Mouse (Mus musculus): Measurements from ENCODE around the gene Crygn. TPM values are rescaled to one million over a fixed set of nuclear protein-coding genes. Genes with fewer than 3 reads are reported as not detected.

Crygn gene
- polyA plus RNA-seq, 1 experiment from 2014 or later: 1.6 TPM

DNA sequence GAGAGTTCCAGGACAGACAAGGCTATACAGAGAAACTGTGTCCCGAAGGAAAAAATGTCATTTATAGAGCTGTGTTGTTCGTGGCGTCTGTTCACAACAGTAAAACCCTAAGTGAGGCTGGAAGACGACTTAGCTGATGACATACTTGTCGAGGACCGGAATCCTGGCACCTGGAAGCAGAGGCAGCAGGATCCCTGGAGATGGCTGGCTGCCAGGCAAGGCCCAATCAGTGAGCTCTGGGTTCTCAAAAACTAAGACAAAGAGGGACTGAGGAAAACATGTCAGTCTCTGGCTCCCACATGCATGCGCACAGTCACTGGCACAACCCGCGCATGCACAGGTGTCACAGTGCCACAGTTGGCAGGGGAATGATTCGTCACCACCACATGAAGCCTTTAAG, 20.2 kb downstream of the Crygn start:
- Histone ChIP-seq H3K4me3 (replicated peaks; ENCODE audit: low read depth, low read length) (no peak overlapping the region), H3K27me3 (ENCODE audit: control insufficient read depth, insufficient read depth, low read length) (no peaks in the 10 kb centered on the region), H3K4me2 (ENCODE audit: low read length) (no peak overlapping the region), H3K9me3 (ENCODE audit: control insufficient read depth, low read length) (no peaks in the 10 kb centered on the region), H3K9ac (replicated peaks; ENCODE audit: low read length) (no peak overlapping the region), H3K36me3 (ENCODE audit: control insufficient read depth, insufficient read depth, low read length) (no peaks in the 10 kb centered on the region), H3K4me1 (ENCODE audit: control insufficient read depth, insufficient read depth, low read length) (peaks cover 5% of the 10 kb centered on the region; the same call in 1 of the 2 replicates), H3K27ac (replicated peaks; ENCODE audit: low read depth, low read length) (no peak overlapping the region)
- WGBS: 92% methylated on average over 10 of the region's 10 CpGs
- DNase-seq (no peak), ATAC-seq (ENCODE audit: low FRiP score, low TSS enrichment) (no peak)

DNA sequence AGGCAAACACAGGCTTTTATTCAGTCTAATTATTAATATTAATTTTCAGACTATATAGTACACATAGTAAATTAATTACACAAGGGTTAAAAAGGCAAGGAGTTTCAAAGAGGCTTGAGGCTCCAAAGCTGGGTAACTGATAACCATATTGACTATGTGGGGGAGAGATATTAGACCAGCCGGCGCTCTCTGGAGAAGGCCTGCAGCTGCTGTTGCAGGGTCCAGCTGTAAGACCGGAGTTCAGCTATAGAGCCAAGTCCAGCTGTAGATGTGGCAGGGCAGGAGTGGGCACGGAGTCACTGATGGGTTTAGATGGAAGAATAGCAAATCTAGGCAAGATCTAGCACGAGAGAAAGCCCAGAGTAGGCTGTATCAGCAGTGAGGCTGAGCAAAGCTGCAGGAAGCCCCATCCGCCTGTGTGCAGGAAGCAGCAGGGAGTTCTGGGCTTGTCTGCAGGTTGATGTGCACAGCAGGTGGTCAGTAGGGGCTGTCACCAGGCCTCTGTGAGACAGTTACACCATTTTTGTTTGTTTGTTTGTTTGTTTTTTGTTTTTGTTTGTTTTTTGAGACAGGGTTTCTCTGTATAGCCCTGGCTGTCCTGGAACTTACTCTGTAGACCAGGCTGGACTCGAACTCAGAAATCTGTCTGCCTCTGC, 23.9 kb downstream of the Crygn start:
- Histone ChIP-seq H3K4me3 (replicated peaks; ENCODE audit: low read depth, low read length) (no peak overlapping the region), H3K27me3 (ENCODE audit: control insufficient read depth, insufficient read depth, low read length) (peaks cover 33% of the 10 kb centered on the region), H3K4me1 (ENCODE audit: control insufficient read depth, insufficient read depth, low read length) (peaks cover 14% of the 10 kb centered on the region), H3K9me3 (ENCODE audit: control insufficient read depth, low read length) (no peaks in the 10 kb centered on the region), H3K27ac (replicated peaks; ENCODE audit: low read depth, low read length) (no peak overlapping the region), H3K36me3 (ENCODE audit: control insufficient read depth, insufficient read depth, low read length) (no peaks in the 10 kb centered on the region), H3K4me2 (ENCODE audit: low read length) (no peak overlapping the region), H3K9ac (replicated peaks; ENCODE audit: low read length) (no peak overlapping the region)
- DNase-seq (no peak), ATAC-seq (ENCODE audit: low FRiP score, low TSS enrichment) (no peak)
- 73% methylated on average over 7 of the region's 7 CpGs for WGBS

DNA sequence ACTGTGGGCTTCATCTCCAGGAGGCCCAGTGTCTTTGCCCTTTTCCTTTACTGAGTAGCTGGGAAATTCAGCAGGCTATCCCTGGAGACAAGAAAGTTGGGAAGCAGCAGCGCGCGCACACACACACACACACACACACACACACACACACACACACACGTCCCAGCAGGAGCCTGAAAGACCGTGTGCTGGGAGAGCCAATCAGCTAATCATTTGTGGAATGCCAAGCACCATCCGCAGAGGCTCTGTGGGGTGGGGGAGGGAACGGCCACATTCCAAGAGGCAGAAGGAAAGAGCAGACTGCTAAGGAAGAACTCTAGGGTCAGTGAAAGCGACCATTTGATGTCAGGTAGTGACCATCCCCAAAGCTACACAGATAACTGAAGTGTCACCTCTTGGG, 24.7 kb downstream of the Crygn start:
- 4% methylated on average over 8 of the region's 8 CpGs for WGBS
- Histone ChIP-seq H3K4me3 (replicated peaks; ENCODE audit: low read depth, low read length) (no peak overlapping the region), H3K36me3 (ENCODE audit: control insufficient read depth, insufficient read depth, low read length) (no peaks in the 10 kb centered on the region), H3K27me3 (ENCODE audit: control insufficient read depth, insufficient read depth, low read length) (peaks cover 33% of the 10 kb centered on the region), H3K9ac (replicated peaks; ENCODE audit: low read length) (no peak overlapping the region), H3K27ac (replicated peaks; ENCODE audit: low read depth, low read length) (no peak overlapping the region), H3K4me1 (ENCODE audit: control insufficient read depth, insufficient read depth, low read length) (peaks cover 14% of the 10 kb centered on the region), H3K9me3 (ENCODE audit: control insufficient read depth, low read length) (no peaks in the 10 kb centered on the region), H3K4me2 (ENCODE audit: low read length) (no peak overlapping the region)
- ATAC-seq (ENCODE audit: low FRiP score, low TSS enrichment): no peak
- DNase-seq: peak; percentile 50

DNA sequence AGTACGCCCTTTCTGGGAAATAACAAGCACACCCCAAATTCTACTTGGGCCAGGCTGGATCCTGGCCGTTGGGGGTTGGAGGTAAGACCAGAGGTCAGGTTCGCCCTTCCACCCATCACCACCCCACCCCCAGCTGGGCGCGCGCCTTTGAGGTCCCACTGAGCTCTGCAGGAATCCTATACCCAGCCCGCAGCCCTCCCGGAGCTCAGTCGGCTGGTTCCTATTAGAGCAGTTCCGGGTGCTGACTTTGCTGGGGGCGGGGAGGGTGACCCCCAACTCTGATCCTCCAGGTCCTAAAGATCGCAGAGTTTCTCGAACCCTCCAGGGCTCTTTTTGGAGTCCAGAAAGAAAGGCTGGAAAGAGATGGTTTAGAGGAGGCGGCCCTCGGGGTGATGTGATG, 26.8 kb downstream of the Crygn start:
- H3K4me2 ChIP-seq (ENCODE audit: low read length): peak overlapping the region; percentile 56
- ATAC-seq (ENCODE audit: low FRiP score, low TSS enrichment) (no peak), DNase-seq (no peak)
- WGBS: 3% methylated on average over 15 of the region's 15 CpGs
- peak overlapping the region; percentile 35 for H3K4me3 ChIP-seq (replicated peaks; ENCODE audit: low read depth, low read length)
- peaks cover 33% of the 10 kb centered on the region for H3K27me3 ChIP-seq (ENCODE audit: control insufficient read depth, insufficient read depth, low read length)
- no peaks in the 10 kb centered on the region for H3K9me3 ChIP-seq (ENCODE audit: control insufficient read depth, low read length)
- peaks cover 14% of the 10 kb centered on the region for H3K4me1 ChIP-seq (ENCODE audit: control insufficient read depth, insufficient read depth, low read length)
- peak overlapping the region; percentile 42; the same call in 1 of the 2 replicates for H3K9ac ChIP-seq (replicated peaks; ENCODE audit: low read length)
- H3K36me3 ChIP-seq (ENCODE audit: control insufficient read depth, insufficient read depth, low read length): no peaks in the 10 kb centered on the region
- H3K27ac ChIP-seq (replicated peaks; ENCODE audit: low read depth, low read length): no peak overlapping the region

DNA sequence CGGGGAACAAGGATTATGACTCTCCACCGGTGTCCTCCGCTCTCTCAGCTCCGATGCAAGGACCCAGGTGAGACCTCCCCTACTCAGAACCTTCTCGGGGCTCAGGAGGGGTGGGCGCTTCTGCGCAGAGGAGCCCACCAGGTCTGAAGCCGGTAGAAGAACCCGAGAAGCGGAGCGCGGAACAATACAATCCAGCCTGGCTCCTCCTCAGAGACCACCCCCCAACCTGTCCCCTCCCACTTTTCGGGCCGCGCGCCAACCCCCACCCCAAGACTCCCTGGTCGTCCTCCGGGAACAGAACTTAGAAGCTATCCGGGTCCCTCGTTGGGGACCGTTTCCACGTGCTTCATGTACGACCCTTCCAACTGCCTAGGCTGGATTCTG, 27.3 kb downstream of the Crygn start, which contains the start of gene Wdr86:
Gene Wdr86, minus strand, starts transcription at position 240 of the 384 bp plus-strand sequence.
- Histone ChIP-seq H3K9me3 (ENCODE audit: control insufficient read depth, low read length) (no peaks in the 10 kb centered on the region), H3K4me3 (replicated peaks; ENCODE audit: low read depth, low read length) (peak within 1 kb of the TSS; percentile 35), H3K9ac (replicated peaks; ENCODE audit: low read length) (peak within 1 kb of the TSS; percentile 42; the same call in 1 of the 2 replicates), H3K36me3 (ENCODE audit: control insufficient read depth, insufficient read depth, low read length) (no peaks in the 10 kb centered on the region), H3K27ac (replicated peaks; ENCODE audit: low read depth, low read length) (no peak within 1 kb of the TSS), H3K27me3 (ENCODE audit: control insufficient read depth, insufficient read depth, low read length) (peaks cover 33% of the 10 kb centered on the region), H3K4me2 (ENCODE audit: low read length) (peak within 1 kb of the TSS; percentile 56), H3K4me1 (ENCODE audit: control insufficient read depth, insufficient read depth, low read length) (peaks cover 14% of the 10 kb centered on the region)
- under 1% methylated on average over 23 of the region's 23 CpGs for WGBS
- ATAC-seq (ENCODE audit: low FRiP score, low TSS enrichment) (0 out of 2 replicates have a peak, but pooled peaks have one; percentile 27), DNase-seq (peak; percentile 33)

DNA sequence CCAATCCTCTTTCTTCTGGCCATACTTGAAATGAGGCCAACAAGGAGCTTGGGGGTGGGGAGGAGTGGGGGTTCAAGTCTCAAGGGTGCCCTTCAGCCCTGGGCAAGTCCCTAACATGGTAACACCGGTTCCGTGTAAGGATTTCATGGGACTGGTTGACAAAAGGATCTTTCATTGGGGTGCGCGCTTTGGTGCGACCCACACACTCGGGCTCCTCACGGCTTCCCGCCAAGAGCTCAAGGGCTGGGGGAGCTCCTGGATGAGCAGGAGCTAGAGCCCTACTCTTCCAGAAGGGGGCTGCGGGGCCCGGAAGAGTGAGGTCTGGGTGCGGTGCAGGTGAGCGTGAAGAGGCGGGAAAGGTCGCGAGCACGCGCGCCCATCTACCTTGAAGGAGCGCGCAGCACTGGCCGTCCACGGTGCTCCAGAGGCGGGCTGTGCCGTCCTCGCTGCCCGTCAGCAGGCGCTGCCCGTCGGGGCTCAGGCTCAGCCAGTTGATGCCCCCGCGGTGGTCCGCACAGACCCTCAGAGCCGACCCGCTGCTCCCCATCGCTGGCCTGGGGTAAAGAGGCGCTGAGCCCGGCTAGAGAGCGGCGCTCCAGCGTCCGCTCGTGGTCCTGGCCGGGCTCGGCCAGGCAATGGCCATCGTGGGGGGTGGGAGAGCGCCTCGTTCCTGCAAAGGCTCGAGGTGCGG, 27.9 kb downstream of the Crygn start:
- Histone ChIP-seq H3K9me3 (ENCODE audit: control insufficient read depth, low read length) (no peaks in the 10 kb centered on the region), H3K9ac (replicated peaks; ENCODE audit: low read length) (peak overlapping the region; percentile 42; the same call in 1 of the 2 replicates), H3K36me3 (ENCODE audit: control insufficient read depth, insufficient read depth, low read length) (no peaks in the 10 kb centered on the region), H3K4me1 (ENCODE audit: control insufficient read depth, insufficient read depth, low read length) (peaks cover 14% of the 10 kb centered on the region), H3K27ac (replicated peaks; ENCODE audit: low read depth, low read length) (no peak overlapping the region), H3K27me3 (ENCODE audit: control insufficient read depth, insufficient read depth, low read length) (peaks cover 33% of the 10 kb centered on the region), H3K4me2 (ENCODE audit: low read length) (peak overlapping the region; percentile 56), H3K4me3 (replicated peaks; ENCODE audit: low read depth, low read length) (peak overlapping the region; percentile 35)
- WGBS: 1% methylated on average over 49 of the region's 49 CpGs
- DNase-seq (peak; percentile 21), ATAC-seq (ENCODE audit: low FRiP score, low TSS enrichment) (peak; percentile 27; the same call in 1 of the 2 replicates)

DNA sequence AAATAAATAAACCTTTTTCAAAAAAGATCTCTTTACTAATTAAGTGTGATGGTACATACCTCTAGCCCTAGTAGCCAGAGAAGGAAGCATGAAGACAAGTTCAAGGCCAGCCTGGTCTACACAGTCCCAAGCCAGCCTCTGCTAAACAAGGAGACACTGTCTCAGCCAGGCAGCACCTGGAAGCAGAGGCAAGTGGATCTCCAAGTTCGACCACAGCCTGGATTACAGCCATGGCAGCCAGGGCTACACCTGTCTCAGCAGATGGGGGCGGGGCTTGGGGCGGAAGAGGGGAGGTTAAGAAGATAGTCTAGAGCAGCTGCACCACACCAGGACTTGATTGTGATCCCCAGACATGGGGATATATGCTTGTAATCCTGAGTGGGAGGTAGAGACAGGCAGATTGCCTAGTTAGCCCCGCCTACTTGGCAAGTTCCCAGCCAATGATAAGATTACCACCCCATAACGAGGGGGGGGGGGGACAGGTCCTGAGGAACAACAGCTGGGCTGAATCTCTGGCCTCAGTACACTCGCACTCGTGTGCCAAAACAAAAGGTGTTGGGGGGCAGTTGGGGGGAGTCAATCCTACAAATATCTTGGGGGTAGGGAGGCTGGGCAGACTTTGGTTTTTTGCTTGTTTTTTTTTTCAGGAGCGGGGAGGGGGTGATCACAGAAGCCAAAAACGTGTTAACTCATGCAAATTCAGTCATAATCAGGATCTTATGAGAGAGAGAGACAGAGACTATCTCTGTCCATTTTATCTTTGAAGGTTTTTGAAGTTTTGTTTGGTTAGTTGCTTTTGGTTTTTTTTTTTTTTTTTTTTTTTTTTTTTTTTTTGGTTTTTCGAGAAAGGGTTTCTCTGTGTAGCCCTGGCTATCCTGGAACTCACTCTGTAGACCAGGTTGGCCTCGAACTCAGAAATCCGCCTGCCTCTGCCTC, 30.6 kb downstream of the Crygn start:
- Histone ChIP-seq H3K4me3 (replicated peaks; ENCODE audit: low read depth, low read length) (no peak overlapping the region), H3K27ac (replicated peaks; ENCODE audit: low read depth, low read length) (no peak overlapping the region), H3K9me3 (ENCODE audit: control insufficient read depth, low read length) (no peaks in the 10 kb centered on the region), H3K27me3 (ENCODE audit: control insufficient read depth, insufficient read depth, low read length) (peaks cover 31% of the 10 kb centered on the region), H3K36me3 (ENCODE audit: control insufficient read depth, insufficient read depth, low read length) (no peaks in the 10 kb centered on the region), H3K4me2 (ENCODE audit: low read length) (no peak overlapping the region), H3K4me1 (ENCODE audit: control insufficient read depth, insufficient read depth, low read length) (peaks cover 12% of the 10 kb centered on the region), H3K9ac (replicated peaks; ENCODE audit: low read length) (no peak overlapping the region)
- ATAC-seq (ENCODE audit: low FRiP score, low TSS enrichment) (no peak), DNase-seq (peak; percentile 38)
- 70% methylated on average over 12 of the region's 12 CpGs for WGBS

DNA sequence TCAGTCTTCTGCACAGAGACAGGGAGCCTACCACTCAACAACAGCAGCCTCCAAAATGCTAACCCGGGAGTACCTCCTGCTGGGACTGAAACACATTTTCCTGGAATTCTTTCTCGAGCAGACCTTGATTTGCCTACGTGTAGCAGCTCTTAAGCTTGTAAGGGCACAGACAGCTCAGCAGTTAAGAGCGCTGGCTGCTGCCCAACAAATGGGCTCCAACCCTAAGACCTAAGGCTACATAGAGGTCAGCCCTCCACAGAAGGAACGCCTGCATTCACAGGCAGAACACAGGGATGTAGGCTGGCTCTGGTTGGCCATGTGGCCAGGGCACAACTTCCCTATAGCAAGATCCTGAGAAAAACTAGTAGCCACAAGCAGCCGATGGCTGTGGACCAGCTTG, 31.9 kb downstream of the Crygn start:
- Histone ChIP-seq H3K27me3 (ENCODE audit: control insufficient read depth, insufficient read depth, low read length) (peaks cover 18% of the 10 kb centered on the region), H3K9ac (replicated peaks; ENCODE audit: low read length) (no peak overlapping the region), H3K36me3 (ENCODE audit: control insufficient read depth, insufficient read depth, low read length) (no peaks in the 10 kb centered on the region), H3K9me3 (ENCODE audit: control insufficient read depth, low read length) (no peaks in the 10 kb centered on the region), H3K4me1 (ENCODE audit: control insufficient read depth, insufficient read depth, low read length) (peaks cover 12% of the 10 kb centered on the region), H3K4me3 (replicated peaks; ENCODE audit: low read depth, low read length) (no peak overlapping the region), H3K27ac (replicated peaks; ENCODE audit: low read depth, low read length) (no peak overlapping the region), H3K4me2 (ENCODE audit: low read length) (no peak overlapping the region)
- 73% methylated on average over 6 of the region's 6 CpGs for WGBS
- DNase-seq: no peak
- no peak for ATAC-seq (ENCODE audit: low FRiP score, low TSS enrichment)
